Mouse (Mus musculus) brain, embryonic 14.5 days (tissue): ENCODE results near the gene Fam83c.

Experiments used
- CTCF ChIP-seq: fragments of 200-500 bp; IDR thresholded peaks from 2 replicates; pipeline ENCODE4 v1.5.1; 2012; ENCODE audit warnings: inconsistent platforms, mild to moderate bottlenecking, moderate library complexity, borderline replicate concordance; ENCODE audit not compliant: insufficient read depth, insufficient read length; ENCODE audit errors: extremely low read depth
- POLR2A ChIP-seq: fragments of 200-500 bp; IDR thresholded peaks from 2 replicates; pipeline ENCODE4 v1.6.1; 2012; ENCODE audit warnings: mild to moderate bottlenecking, inconsistent platforms, borderline replicate concordance; ENCODE audit not compliant: poor library complexity, insufficient read depth, insufficient read length, severe bottlenecking; ENCODE audit errors: extremely low read depth

- TF ChIP-seq POLR2A (no peak), CTCF (no peak)
Observed at GRCm38 (mm10) chr2:155872930-155873507, 38.4 kb upstream of the Fam83c start.
